Mouse (Mus musculus) heart, embryonic 11.5 days (tissue): ENCODE results near the gene Hal. TPM values are rescaled to one million over a fixed set of nuclear protein-coding genes. Genes with fewer than 3 reads are reported as not detected.
"Not testable (repeated sequence)": the region's sequence is repeated elsewhere in the genome, so short reads cannot be mapped to it uniquely, and the experiment has no call there.

Source experiments
- ATAC-seq: fragments of 200-750 bp; cut with Nextera tagmentation; replicated peaks from 2 replicates; pipeline ENCODE4 v1.8.0; 2017; ENCODE audit warnings: moderate library complexity; ENCODE audit not compliant: insufficient number of reproducible peaks, low FRiP score, low TSS enrichment
- H3K27ac ChIP-seq: fragments of 300-500 bp; sonication (generic); 2 replicates; pipeline ENCODE4 v1.5.1; 2014; ENCODE audit warnings: mild to moderate bottlenecking, low read depth, low read length
- H3K27me3 ChIP-seq: fragments of 300-500 bp; sonication (generic); 2 replicates; pipeline ENCODE4 v1.6.1; 2014; ENCODE audit warnings: mild to moderate bottlenecking, low read length, mixed read lengths; ENCODE audit not compliant: control insufficient read depth, insufficient read depth
- H3K36me3 ChIP-seq: fragments of 300-500 bp; sonication (generic); 2 replicates; pipeline ENCODE4 v1.6.1; 2014; ENCODE audit warnings: mild to moderate bottlenecking, low read length, moderate library complexity, mixed read lengths; ENCODE audit not compliant: control insufficient read depth, insufficient read depth
- H3K4me1 ChIP-seq: fragments of 300-500 bp; sonication (generic); 2 replicates; pipeline ENCODE4 v1.6.1; 2014; ENCODE audit warnings: low read length; ENCODE audit not compliant: control insufficient read depth, insufficient read depth
- H3K4me2 ChIP-seq: fragments of 300-500 bp; sonication (generic); 2 replicates; pipeline ENCODE4 v1.6.1; 2014; ENCODE audit warnings: mild to moderate bottlenecking, moderate library complexity
- H3K4me3 ChIP-seq: fragments of 300-500 bp; sonication (generic); 2 replicates; pipeline ENCODE4 v1.5.1; 2014; ENCODE audit warnings: low read depth, low read length
- H3K9ac ChIP-seq: fragments of 300-500 bp; sonication (generic); 2 replicates; pipeline ENCODE4 v1.6.1; 2014; ENCODE audit warnings: mild to moderate bottlenecking, low read depth, low read length, moderate library complexity
- H3K9me3 ChIP-seq: fragments of 300-500 bp; sonication (generic); replicated peaks from 2 replicates; pipeline ENCODE4 v1.6.1; 2016; ENCODE audit warnings: low read length; ENCODE audit not compliant: control insufficient read depth
- WGBS: fragments of 180-500 bp; shearing (Covaris S2); extraction: QIAGEN DNeasy Blood & Tissue Kit; methylation state at CpG from one replicate; pipeline ENCODE4 v1.1.7; 2014; ENCODE audit not compliant: insufficient replicate concordance; 5-methylcytosine and 5-hydroxymethylcytosine counted together
- polyA plus RNA-seq: library from polyadenylated mRNA; unstranded; fragments of >200 nt; fragmentation: Nextera tagmentation; extraction: Ambion mirVana; gene quantifications from 2 replicates; pipeline ENCODE4 v1.2.1, GENCODE M21; 2014

Gene Hal
- polyA plus RNA-seq, 1 experiment from 2014 or later = not detected

DNA sequence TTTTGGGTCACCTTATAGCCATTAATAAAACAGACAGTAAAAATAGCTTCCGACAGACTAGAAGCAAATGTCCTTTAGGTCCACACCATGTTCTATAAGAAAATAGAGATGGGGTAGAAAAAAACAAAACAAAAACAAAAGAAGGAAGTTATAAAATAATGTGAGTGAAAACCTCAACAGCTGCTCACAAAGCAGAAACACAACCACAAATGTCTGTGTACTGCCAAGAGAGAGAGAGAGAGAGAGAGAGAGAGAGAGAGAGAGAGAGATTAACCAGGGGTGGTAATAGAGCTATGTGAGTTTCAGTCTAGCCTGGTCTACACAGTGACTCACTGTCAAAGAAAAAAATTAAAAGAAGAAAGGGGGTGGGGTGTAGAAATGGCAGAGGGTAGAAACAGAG is 53.0 kb downstream of the Hal start:
- Histone ChIP-seq H3K27ac (no peak overlapping the region), H3K4me1 (peaks cover 5% of the 10 kb centered on the region; the same call in 1 of the 2 replicates), H3K9ac (no peak overlapping the region), H3K27me3 (peaks cover 5% of the 10 kb centered on the region; the same call in 1 of the 2 replicates), H3K9me3 (no peaks in the 10 kb centered on the region), H3K4me2 (no peak overlapping the region), H3K36me3 (no peaks in the 10 kb centered on the region), H3K4me3 (no peak overlapping the region)
- WGBS = 78% methylated on average over 1 of the region's 1 CpGs
- ATAC-seq = no peak

DNA sequence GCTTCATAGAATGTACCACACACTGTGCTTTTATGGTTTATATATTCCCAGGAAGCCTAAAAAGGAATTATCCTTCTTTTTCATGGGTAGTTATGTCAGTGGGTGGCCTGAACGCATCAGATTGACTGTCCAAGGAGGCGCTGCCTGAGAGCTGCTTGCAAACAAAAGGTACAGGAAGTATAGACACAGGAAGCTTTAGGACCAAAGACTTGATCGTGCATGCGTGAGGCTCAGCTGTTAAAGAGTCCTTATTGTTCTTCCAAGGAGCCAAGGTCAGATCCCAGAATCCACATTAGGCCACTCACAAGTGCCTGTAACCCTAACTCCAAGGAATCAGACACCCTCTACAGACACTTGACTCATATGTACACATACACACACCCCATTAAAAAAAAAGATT is 53.8 kb downstream of the Hal start:
- Histone ChIP-seq H3K9ac (no peak overlapping the region), H3K4me3 (no peak overlapping the region), H3K4me1 (peaks cover 5% of the 10 kb centered on the region; the same call in 1 of the 2 replicates), H3K27ac (no peak overlapping the region), H3K27me3 (peaks cover 5% of the 10 kb centered on the region; the same call in 1 of the 2 replicates), H3K9me3 (no peaks in the 10 kb centered on the region), H3K4me2 (no peak overlapping the region), H3K36me3 (no peaks in the 10 kb centered on the region)
- ATAC-seq = no peak
- 69% methylated on average over 4 of the region's 4 CpGs for WGBS

- H3K27ac ChIP-seq = no peak overlapping the region
- H3K9ac ChIP-seq = no peak overlapping the region
- peaks cover 5% of the 10 kb centered on the region; the same call in 1 of the 2 replicates for H3K4me1 ChIP-seq
- H3K4me2 ChIP-seq = no peak overlapping the region
- H3K27me3 ChIP-seq = no peaks in the 10 kb centered on the region
- ATAC-seq = no peak
- H3K36me3 ChIP-seq = no peaks in the 10 kb centered on the region
- no peak overlapping the region for H3K4me3 ChIP-seq
- no peaks in the 10 kb centered on the region for H3K9me3 ChIP-seq
- 71% methylated on average over 6 of the region's 6 CpGs for WGBS
Observed at GRCm38 (mm10) chr10:93543176-93543575, 54.6 kb downstream of the Hal start.

- peaks cover 5% of the 10 kb centered on the region; the same call in 1 of the 2 replicates for H3K4me1 ChIP-seq
- WGBS = 71% methylated on average over 5 of the region's 5 CpGs
- no peaks in the 10 kb centered on the region for H3K9me3 ChIP-seq
- no peak for ATAC-seq
- no peaks in the 10 kb centered on the region for H3K27me3 ChIP-seq
- H3K36me3 ChIP-seq = no peaks in the 10 kb centered on the region
- no peak overlapping the region for H3K4me2 ChIP-seq
- H3K9ac ChIP-seq = no peak overlapping the region
- no peak overlapping the region for H3K27ac ChIP-seq
- H3K4me3 ChIP-seq = no peak overlapping the region
Observed at GRCm38 (mm10) chr10:93544172-93544571, 55.6 kb downstream of the Hal start.

GRCm38 (mm10) chr10:93547741-93548270 is 59.2 kb downstream of the Hal start:
- H3K4me1 ChIP-seq = no peaks in the 10 kb centered on the region
- no peaks in the 10 kb centered on the region for H3K36me3 ChIP-seq
- no peak overlapping the region for H3K4me3 ChIP-seq
- no peaks in the 10 kb centered on the region for H3K9me3 ChIP-seq
- H3K9ac ChIP-seq = no peak overlapping the region
- no peak for ATAC-seq
- H3K27ac ChIP-seq = no peak overlapping the region
- 80% methylated on average over 4 of the region's 4 CpGs for whole genome bisulfite sequencing
- H3K27me3 ChIP-seq = no peaks in the 10 kb centered on the region
- no peak overlapping the region for H3K4me2 ChIP-seq

DNA sequence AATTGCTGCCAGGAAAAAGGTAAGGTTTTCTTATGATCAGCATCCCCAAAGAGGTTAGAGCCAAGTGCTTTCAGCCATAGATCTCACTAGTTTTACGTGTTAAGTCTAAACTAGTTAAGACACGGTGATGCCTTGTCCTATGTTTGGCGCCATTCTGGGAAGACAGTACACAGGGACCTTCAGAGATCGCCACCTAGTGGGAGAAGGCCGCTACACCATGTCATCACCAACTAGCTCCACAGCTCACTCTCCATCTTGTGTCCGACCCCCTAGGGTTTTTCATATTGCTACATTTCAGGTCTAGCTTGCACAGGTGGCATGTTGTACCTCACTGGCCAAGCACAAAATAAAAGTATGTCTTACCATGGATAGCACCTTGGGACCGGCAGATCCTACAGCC is 60.4 kb downstream of the Hal start:
- no peaks in the 10 kb centered on the region for H3K27me3 ChIP-seq
- no peak overlapping the region for H3K4me2 ChIP-seq
- no peak for ATAC-seq
- H3K4me3 ChIP-seq = no peak overlapping the region
- H3K4me1 ChIP-seq = no peaks in the 10 kb centered on the region
- WGBS = 12% methylated on average over 7 of the region's 7 CpGs
- H3K9ac ChIP-seq = no peak overlapping the region
- no peaks in the 10 kb centered on the region for H3K36me3 ChIP-seq
- no peaks in the 10 kb centered on the region for H3K9me3 ChIP-seq
- no peak overlapping the region for H3K27ac ChIP-seq

- no peaks in the 10 kb centered on the region for H3K4me1 ChIP-seq
- no peaks in the 10 kb centered on the region for H3K9me3 ChIP-seq
- WGBS = 79% methylated on average over 10 of the region's 10 CpGs
- no peak overlapping the region for H3K27ac ChIP-seq
- no peaks in the 10 kb centered on the region for H3K36me3 ChIP-seq
- no peak overlapping the region for H3K4me2 ChIP-seq
- H3K4me3 ChIP-seq = no peak overlapping the region
- ATAC-seq = no peak
- H3K27me3 ChIP-seq = no peaks in the 10 kb centered on the region
- H3K9ac ChIP-seq = no peak overlapping the region
Observed at GRCm38 (mm10) chr10:93549821-93550220, 61.3 kb downstream of the Hal start.

DNA sequence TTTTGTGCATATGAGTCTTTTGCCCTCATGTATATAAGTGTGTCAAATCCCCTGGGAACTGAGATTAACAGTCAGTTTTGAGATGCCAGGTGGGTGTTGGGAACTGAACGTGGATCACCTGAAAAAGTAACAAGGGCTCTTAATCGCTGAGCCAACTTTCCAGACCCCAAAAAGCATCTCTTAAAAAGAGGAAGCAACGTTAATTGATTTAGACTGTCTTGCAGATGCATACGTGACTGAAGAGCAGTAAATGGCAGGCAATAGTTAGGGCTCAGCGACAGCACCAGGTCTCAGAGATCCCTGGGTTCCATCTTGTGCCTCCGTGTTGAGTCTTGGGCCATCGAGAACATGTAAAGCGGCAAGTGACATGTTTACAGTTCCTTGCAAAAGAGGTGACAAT is 64.0 kb downstream of the Hal start:
- H3K27ac ChIP-seq = no peak overlapping the region
- no peak overlapping the region for H3K9ac ChIP-seq
- H3K36me3 ChIP-seq = no peaks in the 10 kb centered on the region
- no peak overlapping the region for H3K4me2 ChIP-seq
- no peaks in the 10 kb centered on the region for H3K4me1 ChIP-seq
- no peaks in the 10 kb centered on the region for H3K9me3 ChIP-seq
- H3K4me3 ChIP-seq = no peak overlapping the region
- WGBS = 72% methylated on average over 8 of the region's 8 CpGs
- ATAC-seq = no peak
- H3K27me3 ChIP-seq = no peaks in the 10 kb centered on the region

DNA sequence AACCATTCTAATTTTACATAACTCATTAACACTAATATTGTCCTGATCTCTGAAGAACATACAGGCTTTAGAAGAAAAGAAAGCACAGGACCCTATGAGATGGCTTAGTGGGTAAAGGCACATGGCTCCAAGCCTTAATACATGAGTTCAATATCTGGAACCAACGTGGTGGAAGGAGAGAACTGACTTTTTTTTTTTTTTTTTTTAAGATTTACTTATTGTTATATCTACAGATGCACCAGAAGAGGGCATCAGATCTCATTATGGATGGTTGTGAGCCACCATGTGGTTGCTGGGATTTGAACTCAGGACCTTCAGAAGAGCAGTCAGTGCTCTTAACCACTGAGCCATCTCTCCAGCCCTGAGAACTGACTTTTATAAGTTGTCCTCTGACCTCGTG is 69.4 kb downstream of the Hal start:
- H3K9me3 ChIP-seq, H3K4me1 ChIP-seq, ATAC-seq, H3K9ac ChIP-seq, H3K4me2 ChIP-seq, H3K27ac ChIP-seq, H3K27me3 ChIP-seq, H3K4me3 ChIP-seq, H3K36me3 ChIP-seq: not testable (repeated sequence)
- 72% methylated on average over 2 of the region's 2 CpGs for WGBS
